20 mouse cellular contexts compared by ENCODE assay signal in genomic region chr7:141471236-141471635, GRCm38 (mm10).
"Had no signal": no experiment of that assay in that cellular context is flagged by ENCODE, and none has a peak within 500 bp of the region (broad histone marks: within the 10 kb centered on the region; RNA-seq: fewer than 3 reads in every experiment).

No protein-coding gene starts in this region.

- H3K4me2 ChIP-seq: limb, embryonic 12.5 days; limb, embryonic 15.5 days; liver, embryonic 15.5 days; lung, embryonic 15.5 days; midbrain, embryonic 13.5 days; neural tube, embryonic 12.5 days; neural tube, embryonic 15.5 days; stomach, embryonic 15.5 days had no signal

- ATAC-seq: midbrain, embryonic 13.5 days had no signal

- H3K9me3 ChIP-seq: limb, embryonic 12.5 days; limb, embryonic 15.5 days; liver, embryonic 15.5 days; lung, embryonic 15.5 days; midbrain, embryonic 13.5 days; neural tube, embryonic 12.5 days; neural tube, embryonic 15.5 days; stomach, embryonic 15.5 days had no signal

- H3K27me3 ChIP-seq: limb, embryonic 15.5 days; lung, embryonic 15.5 days; stomach, embryonic 15.5 days had no signal

- H3K9ac ChIP-seq: limb, embryonic 12.5 days; limb, embryonic 15.5 days; liver, embryonic 15.5 days; lung, embryonic 15.5 days; midbrain, embryonic 13.5 days; neural tube, embryonic 12.5 days; neural tube, embryonic 15.5 days; stomach, embryonic 15.5 days had no signal

- DNase-seq: kidney, adult 18-20 months; kidney, adult 9 months; kidney, postnatal 14 days; kidney, postnatal 4 days; left cerebral cortex, postnatal 4 days; lung, adult 18-20 months; lung, postnatal 10 days; lung, postnatal 36 days; right cerebral cortex, adult 18-20 months; right cerebral cortex, postnatal 14 days; right cerebral cortex, postnatal 4 days; thymus, postnatal 36 days had no signal

- H3K27ac ChIP-seq: limb, embryonic 12.5 days; limb, embryonic 15.5 days; liver, embryonic 15.5 days; lung, embryonic 15.5 days; midbrain, embryonic 13.5 days; neural tube, embryonic 12.5 days; neural tube, embryonic 15.5 days; stomach, embryonic 15.5 days had no signal

- H3K4me3 ChIP-seq: limb, embryonic 12.5 days; limb, embryonic 15.5 days; liver, embryonic 15.5 days; lung, embryonic 15.5 days; midbrain, embryonic 13.5 days; neural tube, embryonic 12.5 days; neural tube, embryonic 15.5 days; stomach, embryonic 15.5 days had no signal
